Mouse (Mus musculus) liver, postnatal 0 days (tissue): ENCODE measurements around the gene Rftn1. TPM values are rescaled to one million over a fixed set of nuclear protein-coding genes. Genes with fewer than 3 reads are reported as not detected.

Experiments used
- ATAC-seq: fragments of 200-750 bp; cut with Nextera tagmentation; 2 replicates; pipeline ENCODE4 v1.8.0; 2017; ENCODE audit warnings: mild to moderate bottlenecking, moderate library complexity
- DNase-seq: peaks from one replicate; pipeline ENCODE4 v3.0.0-alpha.2; 2016
- H3K27ac ChIP-seq: fragments of 300-500 bp; sonication (generic); 2 replicates; pipeline ENCODE4 v1.5.1; 2014; ENCODE audit warnings: antibody characterized with exemption, moderate library complexity, mild to moderate bottlenecking, low read depth
- H3K27me3 ChIP-seq: fragments of 300-500 bp; sonication (generic); 2 replicates; pipeline ENCODE4 v1.6.1; 2014; ENCODE audit warnings: low read length, control low read depth, mixed read lengths; ENCODE audit not compliant: insufficient read depth
- H3K36me3 ChIP-seq: fragments of 300-500 bp; sonication (generic); replicated peaks from 2 replicates; pipeline ENCODE4 v1.6.1; 2014; ENCODE audit warnings: mild to moderate bottlenecking, control low read depth, low read length, moderate library complexity, mixed read lengths; ENCODE audit not compliant: insufficient read depth
- H3K4me1 ChIP-seq: fragments of 300-500 bp; sonication (generic); 2 replicates; pipeline ENCODE4 v1.6.1; 2014; ENCODE audit warnings: antibody characterized with exemption, mild to moderate bottlenecking, control low read depth; ENCODE audit not compliant: insufficient read depth
- H3K4me2 ChIP-seq: fragments of 300-500 bp; sonication (generic); 2 replicates; pipeline ENCODE4 v1.6.1; 2014; ENCODE audit warnings: low read depth, mild to moderate bottlenecking, low read length, moderate library complexity, mixed read lengths
- H3K4me3 ChIP-seq: fragments of 300-500 bp; sonication (generic); 2 replicates; pipeline ENCODE4 v1.5.1; 2014; ENCODE audit warnings: low read depth, low read length
- H3K9ac ChIP-seq: fragments of 300-500 bp; sonication (generic); replicated peaks from 2 replicates; pipeline ENCODE4 v1.6.1; 2014; ENCODE audit warnings: mild to moderate bottlenecking, moderate library complexity
- H3K9me3 ChIP-seq: fragments of 300-500 bp; sonication (generic); 2 replicates; pipeline ENCODE4 v1.6.1; 2016; ENCODE audit warnings: mild to moderate bottlenecking, control low read depth, low read length, mixed read lengths
- CTCF ChIP-seq: sonication (generic); IDR thresholded peaks from 2 replicates; pipeline ENCODE4 v1.5.1; 2016; ENCODE audit warnings: antibody characterized with exemption, low read depth
- EP300 ChIP-seq: IDR thresholded peaks from 2 replicates; pipeline ENCODE4 v1.6.1; 2016; ENCODE audit warnings: antibody characterized with exemption, low read depth, mild to moderate bottlenecking
- WGBS: fragments of 180-500 bp; shearing (Covaris S2); extraction: QIAGEN DNeasy Blood & Tissue Kit; methylation state at CpG from one replicate; pipeline ENCODE4 v1.1.7; 2014; ENCODE audit not compliant: insufficient replicate concordance; 5-methylcytosine and 5-hydroxymethylcytosine counted together
- polyA plus RNA-seq: library from polyadenylated mRNA; unstranded; fragments of >200 nt; fragmentation: Nextera tagmentation; extraction: Ambion mirVana; gene quantifications from 2 replicates; pipeline ENCODE4 v1.2.1, GENCODE M21; 2015

Gene Rftn1
- polyA plus RNA-seq, 1 experiment from 2014 or later, result 6.0 TPM

DNA sequence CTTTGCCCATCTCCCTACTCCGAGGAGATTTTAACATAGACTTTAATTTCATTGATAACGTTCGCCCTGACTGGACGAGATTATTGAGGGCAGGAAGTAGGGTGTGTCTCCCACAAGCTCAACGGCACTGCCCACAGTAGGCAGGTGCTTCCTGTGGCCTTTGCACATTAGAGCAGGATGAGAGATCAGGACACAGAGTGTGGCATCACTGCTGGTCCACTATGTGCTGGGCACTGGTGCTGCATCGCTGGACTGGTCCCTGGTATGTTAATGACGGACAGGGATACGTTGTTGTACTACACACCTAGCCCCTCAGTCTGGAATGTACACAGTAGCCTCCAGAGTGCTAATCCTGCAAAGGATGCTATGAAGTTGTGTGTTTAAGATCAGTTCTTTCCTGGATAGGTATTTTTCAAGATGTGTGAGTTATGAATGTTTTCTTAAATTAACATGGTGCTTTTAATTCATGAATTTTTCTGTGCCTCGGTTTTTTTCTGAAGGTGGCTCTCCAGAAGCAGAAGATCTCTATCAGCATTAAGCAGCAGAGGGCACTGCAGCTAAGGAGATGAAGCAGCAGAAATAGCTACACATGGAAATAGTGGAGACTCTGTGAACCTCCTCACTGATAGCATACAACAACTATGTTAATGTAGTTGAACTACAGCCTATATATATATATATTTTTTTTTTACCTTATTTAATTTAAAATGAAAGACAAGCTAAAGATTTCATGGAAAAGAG is 221.8 kb downstream of the Rftn1 start:
- Histone ChIP-seq H3K9me3 (0 out of 2 replicates have a peak, but pooled peaks cover 3% of the 10 kb centered on the region), H3K27me3 (no peaks in the 10 kb centered on the region), H3K4me3 (no peak overlapping the region), H3K36me3 (no peaks in the 10 kb centered on the region), H3K27ac (no peak overlapping the region), H3K4me2 (peak overlapping the region; percentile 55), H3K9ac (no peak overlapping the region; the same call in 1 of the 2 replicates), H3K4me1 (peaks cover 8% of the 10 kb centered on the region)
- peak; percentile 74 for ATAC-seq
- no peak for TF ChIP-seq EP300
- peak; percentile 79 for TF ChIP-seq CTCF
- 29% methylated on average over 9 of the region's 9 CpGs for WGBS
- peak; percentile 55 for DNase-seq

DNA sequence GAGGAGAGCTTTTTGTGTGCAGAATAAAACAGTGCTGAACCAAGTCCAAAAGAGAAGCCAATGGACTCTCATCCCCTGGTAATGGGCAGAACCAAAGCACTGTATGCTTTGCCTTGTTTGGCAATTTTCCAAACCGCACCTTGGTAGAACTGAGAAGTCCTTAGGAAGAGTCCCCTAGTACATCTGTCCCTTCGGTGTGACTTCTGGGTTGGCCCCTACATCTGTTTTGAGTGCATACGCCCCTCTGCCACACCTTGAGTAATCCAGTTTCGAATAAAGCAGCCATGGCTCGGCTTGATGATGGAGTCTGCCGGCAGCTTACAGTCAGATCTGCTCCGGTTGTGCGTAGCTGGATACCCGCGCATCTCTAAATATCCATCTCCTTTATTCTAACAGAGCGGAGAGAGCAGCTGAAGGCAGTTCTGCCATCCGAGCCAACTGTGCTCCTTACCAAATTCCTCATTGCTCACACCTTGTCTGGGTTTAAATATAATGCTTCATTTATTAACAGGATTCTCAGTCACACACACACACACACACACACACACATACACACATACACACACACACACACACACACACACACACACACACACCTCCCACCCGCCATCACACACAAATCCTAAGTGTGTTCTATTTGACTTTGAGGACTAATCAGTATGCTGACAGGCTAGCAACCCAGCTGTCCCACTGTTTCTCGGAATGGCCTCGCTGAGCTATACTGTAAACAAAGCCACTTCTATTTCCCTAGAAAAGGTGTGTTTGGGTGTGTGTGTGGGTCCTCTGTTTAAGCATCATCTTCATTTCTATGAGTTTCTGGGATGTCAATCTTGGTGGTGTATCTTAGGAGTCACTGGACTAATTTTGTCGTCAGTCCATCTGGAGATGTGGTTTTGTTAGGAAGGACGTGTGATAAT is 224.4 kb downstream of the Rftn1 start:
- H3K36me3 ChIP-seq, result no peaks in the 10 kb centered on the region
- H3K9ac ChIP-seq, result no peak overlapping the region
- peaks cover 8% of the 10 kb centered on the region for H3K4me1 ChIP-seq
- WGBS, result 79% methylated on average over 17 of the region's 17 CpGs
- H3K4me3 ChIP-seq, result no peak overlapping the region
- ATAC-seq, result no peak
- DNase-seq, result no peak
- H3K9me3 ChIP-seq, result 0 out of 2 replicates have a peak, but pooled peaks cover 3% of the 10 kb centered on the region
- no peaks in the 10 kb centered on the region for H3K27me3 ChIP-seq
- no peak for TF ChIP-seq EP300
- TF ChIP-seq CTCF, result no peak
- H3K27ac ChIP-seq, result no peak overlapping the region
- no peak overlapping the region for H3K4me2 ChIP-seq

DNA sequence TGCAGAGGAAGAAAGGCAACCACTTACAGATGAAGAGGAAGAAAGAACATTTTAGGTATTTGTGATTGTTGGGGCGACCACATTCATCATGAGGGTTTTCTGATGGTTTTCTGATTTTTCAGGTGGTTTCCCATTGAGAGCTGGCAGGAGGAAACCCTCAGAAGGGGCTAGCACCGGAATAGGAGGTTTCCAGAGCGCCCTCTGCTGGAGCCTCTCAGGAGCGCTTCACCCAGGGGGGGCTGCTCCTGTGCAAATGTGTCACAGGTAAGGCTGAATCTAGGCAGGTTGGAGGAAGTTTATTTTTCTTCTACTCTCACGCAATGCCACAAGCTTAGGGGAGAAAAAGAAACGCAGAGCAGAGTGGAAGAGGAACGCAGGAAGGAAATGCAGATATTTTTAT is 225.4 kb downstream of the Rftn1 start:
- no peaks in the 10 kb centered on the region for H3K9me3 ChIP-seq
- no peak overlapping the region for H3K9ac ChIP-seq
- peaks cover 8% of the 10 kb centered on the region for H3K4me1 ChIP-seq
- no peaks in the 10 kb centered on the region for H3K27me3 ChIP-seq
- 60% methylated on average over 7 of the region's 7 CpGs for WGBS
- ATAC-seq, result no peak
- TF ChIP-seq EP300 (no peak), CTCF (peak; percentile 49)
- H3K27ac ChIP-seq, result no peak overlapping the region
- no peak overlapping the region for H3K4me2 ChIP-seq
- peak; percentile 23 for DNase-seq
- no peak overlapping the region for H3K4me3 ChIP-seq
- H3K36me3 ChIP-seq, result no peaks in the 10 kb centered on the region

DNA sequence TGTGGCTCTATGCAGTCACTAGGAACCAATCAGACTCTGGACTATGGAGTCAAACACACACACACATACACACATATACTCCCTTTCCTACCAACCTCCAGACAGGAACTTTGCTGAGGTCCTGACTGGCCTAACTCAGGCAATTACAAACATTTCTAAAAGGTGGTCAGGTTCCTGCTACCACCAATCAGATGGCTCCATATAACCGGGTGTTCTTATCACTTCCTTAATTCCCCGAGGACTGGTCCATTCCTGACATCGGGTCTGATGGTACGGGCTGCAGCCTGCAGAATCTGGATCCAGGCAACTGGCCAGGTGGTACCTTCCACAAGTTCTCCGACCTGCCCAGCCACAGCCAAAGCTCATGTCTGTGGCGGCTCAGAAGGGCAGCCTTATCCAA is 226.0 kb downstream of the Rftn1 start:
- Histone ChIP-seq H3K4me3 (no peak overlapping the region), H3K36me3 (no peaks in the 10 kb centered on the region), H3K27me3 (no peaks in the 10 kb centered on the region), H3K4me1 (peaks cover 8% of the 10 kb centered on the region), H3K9me3 (0 out of 2 replicates have a peak, but pooled peaks cover under 1% of the 10 kb centered on the region), H3K9ac (no peak overlapping the region), H3K4me2 (no peak overlapping the region), H3K27ac (no peak overlapping the region)
- no peak for TF ChIP-seq CTCF
- TF ChIP-seq EP300, result no peak
- no peak for ATAC-seq
- DNase-seq, result no peak
- WGBS, result 74% methylated on average over 6 of the region's 6 CpGs

DNA sequence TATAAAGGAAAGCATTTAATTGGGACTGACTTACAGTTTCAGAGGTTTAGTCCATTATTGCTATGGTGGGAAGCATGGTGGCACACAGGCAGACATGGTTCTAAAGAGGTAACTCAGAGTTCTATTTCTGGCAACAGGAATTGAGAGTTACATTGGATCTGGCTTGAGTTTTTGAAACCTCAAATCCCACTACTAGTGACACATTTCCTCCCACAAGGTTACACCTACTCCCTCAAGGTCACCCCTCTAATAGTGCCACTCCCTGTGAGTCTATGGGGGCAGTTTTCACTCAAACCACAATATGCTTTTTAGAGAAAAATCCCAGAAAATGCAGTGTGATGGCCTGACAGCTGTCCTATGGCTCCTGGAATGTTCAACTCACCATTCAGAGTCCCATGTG is 231.5 kb downstream of the Rftn1 start:
- no peak overlapping the region for H3K4me3 ChIP-seq
- DNase-seq (no peak), ATAC-seq (no peak)
- H3K9ac ChIP-seq, result no peak overlapping the region
- H3K36me3 ChIP-seq, result no peaks in the 10 kb centered on the region
- no peak for TF ChIP-seq EP300
- no peak for TF ChIP-seq CTCF
- H3K4me2 ChIP-seq, result no peak overlapping the region
- no peaks in the 10 kb centered on the region for H3K27me3 ChIP-seq
- no peaks in the 10 kb centered on the region for H3K4me1 ChIP-seq
- H3K9me3 ChIP-seq, result 0 out of 2 replicates have a peak, but pooled peaks cover 3% of the 10 kb centered on the region
- H3K27ac ChIP-seq, result no peak overlapping the region

DNA sequence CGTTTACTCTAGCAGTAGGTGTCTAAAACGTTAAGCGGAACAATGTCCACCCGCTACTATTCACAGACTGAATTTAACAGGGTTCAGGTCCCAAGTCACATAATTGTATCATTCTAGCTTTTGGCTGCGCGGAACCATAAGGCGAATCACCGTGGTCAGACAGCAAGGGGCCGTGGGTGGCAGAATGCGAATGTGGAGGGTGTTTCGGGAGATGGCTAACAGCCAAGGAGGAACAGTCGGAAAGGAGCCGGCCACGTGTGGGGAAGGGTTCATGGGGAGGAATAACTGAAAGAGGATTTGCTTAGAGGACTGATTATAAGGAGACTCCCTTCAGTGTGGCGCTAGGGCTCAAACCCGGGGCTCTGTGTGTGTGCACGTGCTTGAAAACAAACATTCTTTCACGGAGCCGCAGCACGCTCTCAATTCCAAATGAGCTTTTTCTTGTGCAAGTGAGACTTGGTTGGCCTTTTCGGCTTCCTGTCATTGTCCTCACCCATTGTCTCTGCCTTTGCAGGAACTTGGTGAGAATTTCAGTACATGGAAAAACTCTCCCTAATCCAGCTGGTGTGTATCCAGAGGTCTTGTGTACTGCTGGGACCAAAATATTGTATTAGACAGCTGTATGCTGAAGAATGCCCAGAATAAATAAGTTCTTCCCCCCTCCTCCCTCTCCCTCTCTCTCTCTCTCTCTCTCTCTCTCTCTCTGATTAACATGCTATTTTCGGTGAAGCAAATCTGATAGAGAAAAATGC is 238.4 kb downstream of the Rftn1 start:
- Histone ChIP-seq H3K9ac (no peak overlapping the region), H3K4me2 (peak overlapping the region; percentile 61), H3K27me3 (no peaks in the 10 kb centered on the region), H3K27ac (no peak overlapping the region), H3K4me1 (peaks cover 2% of the 10 kb centered on the region; the same call in 1 of the 2 replicates), H3K4me3 (no peak overlapping the region), H3K36me3 (no peaks in the 10 kb centered on the region), H3K9me3 (no peaks in the 10 kb centered on the region)
- no peak for DNase-seq
- no peak for ATAC-seq
- TF ChIP-seq EP300 (no peak), CTCF (no peak)
- 38% methylated on average over 22 of the region's 22 CpGs for WGBS
